Mouse (Mus musculus) cerebellum, adult 9-11 months (tissue): ENCODE measurements around the gene Tmem132e.

Source experiments
- DNase-seq: peaks from one replicate; pipeline ENCODE4 v3.0.0; 2022

Gene Tmem132e

GRCm38 (mm10) chr11:82388371-82389313 is at the start of gene Tmem132e:
Gene Tmem132e (plus strand): TSS chr11:82388900.
- peak; percentile 34 for DNase-seq

- DNase-seq, result no peak
Measured at GRCm38 (mm10) chr11:82339921-82340401, 48.7 kb upstream of the Tmem132e start.

DNA sequence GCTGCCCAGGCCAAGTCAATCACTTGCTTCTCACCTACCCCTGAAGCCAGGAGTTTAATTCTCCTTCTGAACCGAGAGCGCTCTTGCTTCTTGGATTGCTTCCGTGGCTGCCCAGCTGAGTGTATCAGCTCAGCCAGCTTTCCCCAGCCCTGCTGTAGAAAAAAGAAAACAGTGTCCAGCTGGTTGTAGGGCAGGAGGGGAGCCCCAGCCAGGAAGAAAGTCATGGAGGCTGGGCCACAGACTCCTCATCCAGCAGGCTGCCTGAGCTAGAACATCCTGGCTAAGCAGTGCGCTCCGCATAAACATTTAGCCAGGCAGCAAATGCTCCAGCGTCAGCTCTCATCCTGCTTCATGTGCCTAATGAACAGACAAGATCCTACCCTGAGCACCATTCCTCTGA is 48.3 kb upstream of the Tmem132e start:
- no peak for DNase-seq

DNA sequence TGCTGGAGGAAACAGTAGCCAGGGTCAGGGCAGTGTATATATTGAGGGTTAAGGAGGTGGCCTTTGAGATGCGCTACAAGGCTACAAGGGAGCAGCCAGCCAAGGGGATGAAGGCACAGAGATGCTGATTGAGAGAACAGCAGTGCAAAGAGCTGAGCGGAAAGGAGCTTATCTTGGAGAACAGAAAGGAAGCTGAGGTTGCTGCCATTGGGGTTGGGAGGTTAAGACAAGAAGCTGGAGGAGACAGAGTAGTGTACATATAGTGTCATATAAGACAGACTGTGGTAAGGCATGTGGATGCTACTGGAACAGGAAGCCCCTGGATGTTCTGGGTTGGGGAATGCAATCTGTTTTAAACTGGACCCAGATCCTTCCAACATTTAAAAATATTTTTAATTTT is 47.8 kb upstream of the Tmem132e start:
- DNase-seq, result no peak

GRCm38 (mm10) chr11:82351039-82351438 is 37.7 kb upstream of the Tmem132e start:
- no peak for DNase-seq

GRCm38 (mm10) chr11:82370151-82370550 is 18.5 kb upstream of the Tmem132e start:
- no peak for DNase-seq

GRCm38 (mm10) chr11:82371577-82371976 is 17.1 kb upstream of the Tmem132e start:
- DNase-seq, result no peak

DNA sequence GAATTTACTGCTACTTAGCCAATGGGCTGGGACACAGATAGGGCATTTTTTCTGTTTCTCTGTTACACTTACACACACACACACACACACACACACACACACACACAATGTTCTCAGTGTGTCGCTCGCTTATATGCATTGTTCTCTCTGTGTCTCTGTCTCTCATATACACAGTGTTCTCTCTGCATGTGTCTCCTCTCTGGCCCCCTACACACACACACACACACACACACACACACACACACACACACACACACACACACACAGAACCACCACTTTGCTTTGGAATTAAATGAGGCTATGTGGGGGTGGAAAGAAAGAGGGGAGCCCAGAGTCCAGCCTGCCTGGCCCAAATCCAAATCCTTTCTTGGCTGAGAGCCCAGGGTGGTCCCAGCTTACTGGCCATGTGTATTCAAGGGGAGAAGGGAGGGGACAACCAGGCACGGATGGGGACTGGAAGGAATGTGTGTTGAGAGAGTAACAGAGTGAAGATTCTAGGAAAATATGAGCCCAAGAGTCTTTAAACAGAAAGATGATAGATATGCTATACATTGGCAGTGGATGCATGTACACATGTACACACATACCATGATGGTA is 8.0 kb upstream of the Tmem132e start:
- DNase-seq, result no peak

- DNase-seq, result peak; percentile 77
Measured at GRCm38 (mm10) chr11:82386970-82387540, 1.6 kb upstream of the Tmem132e start.

- DNase-seq, result peak; percentile 33
Measured at GRCm38 (mm10) chr11:82387711-82388341, 874 bp upstream of the Tmem132e start.

DNA sequence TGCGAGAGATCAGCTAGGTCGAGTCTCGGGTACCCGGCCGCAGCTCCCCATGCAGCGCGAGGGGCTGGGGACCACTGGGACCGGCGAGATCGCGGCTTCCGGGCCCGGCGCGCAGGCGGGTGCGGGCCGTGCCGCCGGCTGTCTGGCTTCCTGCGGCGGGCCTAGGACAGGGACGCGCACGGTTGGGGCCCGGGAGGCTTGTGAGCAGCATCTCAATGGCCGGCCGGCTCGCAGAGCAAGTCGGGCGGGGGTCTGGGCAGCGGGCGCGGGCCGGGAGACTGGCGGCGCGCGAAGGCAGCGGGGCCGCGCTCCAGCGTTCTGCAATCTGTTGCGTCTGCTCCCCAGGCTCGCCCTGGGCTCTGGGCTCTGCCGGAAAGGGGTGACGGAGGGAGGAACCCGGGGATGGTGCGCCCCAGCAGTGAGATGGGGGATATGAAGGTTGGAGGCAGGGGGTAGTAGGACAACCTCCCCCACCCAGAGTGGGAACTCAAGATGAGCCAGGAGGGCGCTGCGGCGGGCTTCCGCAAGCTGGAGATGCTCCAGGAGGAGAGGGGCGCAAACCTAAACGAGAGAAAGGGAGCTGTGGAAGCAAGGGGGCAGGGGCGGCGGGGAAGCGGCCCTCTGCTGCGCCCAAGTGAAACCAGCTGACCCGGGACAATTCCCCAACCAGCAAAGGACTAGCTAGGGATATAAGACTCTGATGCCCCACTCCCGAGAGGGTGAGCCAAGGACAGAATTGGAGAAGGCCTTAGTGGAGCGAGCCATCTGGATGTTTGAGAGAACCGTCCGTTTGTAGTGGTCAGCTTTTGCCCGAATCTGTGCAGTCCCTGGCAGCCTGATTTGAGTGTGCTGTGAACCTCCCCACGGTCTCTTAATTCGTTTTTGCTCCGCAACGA is 944 bp downstream of the Tmem132e start:
- DNase-seq, result peak; percentile 31

GRCm38 (mm10) chr11:82392341-82392740 is 3.6 kb downstream of the Tmem132e start:
- DNase-seq, result peak; percentile 37

DNA sequence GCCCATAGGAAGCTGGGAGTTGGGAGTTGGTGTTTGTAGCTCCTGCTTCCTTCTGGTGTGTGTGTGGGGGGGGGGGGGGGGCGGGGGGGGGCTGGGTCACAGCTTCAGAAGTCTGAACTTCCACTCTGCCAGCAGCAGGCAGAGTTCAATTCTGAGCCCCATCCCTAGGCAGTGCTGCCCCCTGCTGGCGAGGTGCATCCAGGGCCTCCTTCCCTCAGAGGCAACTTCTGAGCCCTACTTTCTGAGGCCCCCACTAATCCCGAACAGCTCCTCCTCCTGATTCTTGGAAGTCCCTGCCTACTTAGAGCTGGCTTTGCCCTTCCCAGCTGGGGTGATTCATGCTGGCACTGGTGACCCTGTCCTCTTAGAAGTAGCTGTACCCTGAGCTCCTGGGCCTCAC is 10.9 kb downstream of the Tmem132e start:
- DNase-seq, result no peak

GRCm38 (mm10) chr11:82405641-82406040 is 16.9 kb downstream of the Tmem132e start:
- DNase-seq, result no peak

DNA sequence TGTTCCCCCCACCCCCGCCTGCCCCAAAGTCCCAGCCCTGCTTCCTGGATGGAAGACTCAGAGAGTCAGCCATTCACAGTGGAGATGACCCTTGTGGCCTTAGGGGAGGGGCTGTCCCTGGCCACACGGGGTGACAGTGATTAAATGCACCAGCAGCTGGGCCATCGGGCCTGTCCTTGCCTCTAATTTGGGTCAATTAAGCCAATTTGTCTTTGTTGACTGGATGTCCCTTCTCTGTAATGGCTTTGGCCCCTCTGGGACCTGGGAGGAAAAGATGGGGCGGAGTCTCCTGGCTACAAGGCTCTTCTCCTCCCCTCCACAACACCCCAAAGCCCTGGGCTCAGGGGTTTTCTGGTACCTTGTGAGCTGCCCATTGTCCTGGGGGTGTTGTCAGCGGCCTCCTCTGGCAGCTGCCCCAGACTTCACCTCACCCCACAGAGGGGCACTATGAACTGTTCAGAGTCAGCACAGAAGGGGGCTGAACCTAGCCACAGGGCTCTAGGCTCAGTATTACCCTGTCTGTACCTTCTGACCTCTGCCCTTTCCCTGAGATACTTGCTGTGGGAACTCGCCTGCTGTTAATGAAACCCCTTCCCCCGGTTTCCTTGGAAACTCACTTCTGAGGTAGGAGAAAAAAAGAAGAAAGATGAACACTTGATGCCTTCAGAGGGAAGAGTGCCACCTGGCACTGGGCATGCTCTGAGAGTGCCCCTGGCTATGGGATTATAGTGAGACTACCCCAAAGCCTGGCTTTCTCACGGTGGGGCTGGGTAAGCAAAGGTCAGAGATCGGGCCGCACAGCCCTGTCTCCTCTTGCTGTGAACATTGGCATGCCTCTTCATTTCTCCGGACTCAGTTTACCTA is 17.9 kb downstream of the Tmem132e start:
- DNase-seq, result no peak

DNA sequence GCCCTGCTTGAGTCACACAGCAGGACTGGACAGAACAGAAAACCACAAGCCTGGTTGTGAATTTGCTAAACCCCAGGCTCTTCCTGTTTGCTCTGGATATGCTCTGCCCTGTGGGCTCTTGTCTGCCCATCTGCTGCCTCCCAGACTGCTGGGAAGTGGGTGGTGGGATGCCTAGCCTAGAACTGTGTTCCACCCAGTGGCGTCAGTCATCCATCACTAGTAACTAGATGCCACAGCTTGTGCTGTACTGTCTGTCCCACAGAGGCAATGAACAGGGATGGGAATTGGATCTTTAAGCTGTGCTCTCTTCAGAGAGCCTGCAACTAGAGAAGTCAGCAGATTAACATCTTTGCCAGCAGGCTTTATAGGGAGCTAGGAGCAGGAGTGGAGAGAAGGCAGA is 23.8 kb downstream of the Tmem132e start:
- no peak for DNase-seq

DNA sequence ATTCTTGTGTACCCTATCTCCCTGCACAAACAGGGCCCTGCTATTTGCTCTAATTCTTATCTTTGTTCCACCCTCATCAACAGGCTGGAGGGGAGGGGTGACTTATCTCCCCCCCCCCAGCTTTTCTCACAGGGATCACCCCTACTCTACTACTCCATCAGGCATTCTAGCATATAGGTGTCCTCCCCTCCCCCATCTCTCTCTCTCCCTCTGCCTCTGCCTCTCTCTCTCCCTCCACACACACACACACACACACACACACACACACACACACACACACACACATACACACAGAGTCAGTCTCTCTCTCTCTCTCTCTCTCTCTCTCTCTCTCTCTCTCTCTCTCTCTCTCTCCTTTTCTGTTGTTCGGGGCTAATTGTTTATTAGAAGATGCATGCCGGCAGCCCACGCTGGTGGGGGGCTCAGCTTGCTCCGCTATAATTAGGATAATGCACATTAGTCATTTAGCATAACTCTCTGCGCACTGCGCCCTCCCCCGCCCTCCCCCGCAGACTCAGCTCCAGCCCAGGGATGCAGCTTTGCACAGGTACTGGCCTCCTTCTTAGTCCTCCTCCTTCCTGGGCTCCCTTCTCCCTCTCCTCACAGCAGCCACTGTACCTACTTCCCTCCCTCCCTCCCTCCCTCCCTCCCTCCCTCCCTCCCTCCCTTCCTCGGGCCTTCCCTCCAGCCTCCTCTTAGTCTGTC is 29.8 kb downstream of the Tmem132e start:
- no peak for DNase-seq

DNA sequence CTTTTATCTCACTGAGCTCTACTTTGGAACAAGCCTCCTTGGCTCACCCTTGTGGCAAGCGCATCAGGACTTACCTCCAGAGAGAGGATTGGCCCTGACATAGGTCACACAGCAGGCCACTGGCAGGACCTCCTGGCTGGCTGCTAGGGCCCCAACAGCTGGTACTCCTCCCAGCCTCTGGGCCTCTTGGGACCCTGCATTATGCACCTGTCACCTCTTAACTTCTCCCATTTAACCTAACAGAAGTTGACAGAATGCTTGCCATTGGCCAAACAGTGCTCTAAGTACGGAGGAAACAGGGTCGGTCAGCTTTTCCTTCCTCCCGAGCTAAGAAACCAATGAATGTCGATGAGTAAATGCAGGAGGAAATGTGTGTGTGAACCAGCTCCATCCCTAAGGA is 33.2 kb downstream of the Tmem132e start:
- DNase-seq, result no peak

DNA sequence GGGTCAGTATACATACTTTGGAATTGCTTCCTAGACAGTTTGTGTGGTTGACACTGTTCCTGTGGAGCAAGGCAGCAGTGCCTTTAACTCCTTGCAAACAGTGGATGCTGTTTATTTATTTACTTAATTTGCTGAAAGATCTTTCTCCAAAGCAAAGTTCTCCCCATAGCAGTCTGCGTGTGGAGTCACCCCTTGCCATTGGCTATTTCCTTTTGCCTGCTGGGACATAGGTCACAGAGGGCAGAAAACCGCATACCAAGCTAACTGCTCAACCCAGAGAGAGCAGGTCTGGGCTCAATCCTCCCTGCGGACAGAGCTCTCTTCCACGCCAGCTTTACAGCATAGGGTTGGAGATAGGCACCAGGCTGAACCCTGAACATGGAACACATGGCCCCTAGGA is 34.8 kb downstream of the Tmem132e start:
- DNase-seq, result no peak

- DNase-seq, result no peak
Measured at GRCm38 (mm10) chr11:82428801-82429200, 40.1 kb downstream of the Tmem132e start.
